Mouse (Mus musculus) intestine, embryonic 14.5 days (tissue): ENCODE data around the gene Setd6. TPM values are rescaled to one million over a fixed set of nuclear protein-coding genes. Genes with fewer than 3 reads are reported as not detected.

ENCODE experiments used
- ATAC-seq: fragments of 200-750 bp; cut with Nextera tagmentation; replicated peaks from 2 replicates; pipeline ENCODE4 v1.8.0; 2017; ENCODE audit warnings: low read depth, moderate number of reproducible peaks, moderate TSS enrichment, moderate library complexity; ENCODE audit not compliant: low FRiP score, low TSS enrichment
- DNase-seq: peaks from one replicate; pipeline ENCODE4 v3.0.0-alpha.2; 2018; ENCODE audit warnings: low spot score
- H3K27ac ChIP-seq: fragments of 300-500 bp; sonication (generic); 2 replicates; pipeline ENCODE4 v1.5.1; 2014; ENCODE audit warnings: low read depth, mild to moderate bottlenecking, control low read depth
- H3K27me3 ChIP-seq: fragments of 300-500 bp; sonication (generic); replicated peaks from 2 replicates; pipeline ENCODE4 v1.6.1; 2014; ENCODE audit warnings: low read length, control low read depth; ENCODE audit not compliant: control insufficient read depth, insufficient read depth
- H3K36me3 ChIP-seq: fragments of 300-500 bp; sonication (generic); 2 replicates; pipeline ENCODE4 v1.6.1; 2014; ENCODE audit warnings: low read length, control low read depth; ENCODE audit not compliant: control insufficient read depth, insufficient read depth
- H3K4me1 ChIP-seq: fragments of 300-500 bp; sonication (generic); replicated peaks from 2 replicates; pipeline ENCODE4 v1.6.1; 2014; ENCODE audit warnings: low read length, control low read depth, mixed read lengths; ENCODE audit not compliant: control insufficient read depth, insufficient read depth
- H3K4me2 ChIP-seq: fragments of 300-500 bp; sonication (generic); 2 replicates; pipeline ENCODE4 v1.6.1; 2014; ENCODE audit warnings: low read length
- H3K4me3 ChIP-seq: fragments of 300-500 bp; sonication (generic); 2 replicates; pipeline ENCODE4 v1.5.1; 2014; ENCODE audit warnings: low read depth, low read length, control low read depth, mixed read lengths
- H3K9ac ChIP-seq: fragments of 300-500 bp; sonication (generic); 2 replicates; pipeline ENCODE4 v1.6.1; 2014; ENCODE audit warnings: mild to moderate bottlenecking, low read length
- H3K9me3 ChIP-seq: fragments of 300-500 bp; sonication (generic); 2 replicates; pipeline ENCODE4 v1.6.1; 2016; ENCODE audit warnings: low read length, control low read depth; ENCODE audit not compliant: control insufficient read depth
- WGBS: fragments of 180-500 bp; shearing (Covaris S2); extraction: QIAGEN DNeasy Blood & Tissue Kit; methylation state at CpG from one replicate; pipeline ENCODE4 v1.1.7; 2014; 5-methylcytosine and 5-hydroxymethylcytosine counted together
- polyA plus RNA-seq: library from polyadenylated mRNA; unstranded; fragments of >200 nt; fragmentation: Nextera tagmentation; extraction: Ambion mirVana; gene quantifications from 2 replicates; pipeline ENCODE4 v1.2.1, GENCODE M21; 2014

The Setd6 gene
- polyA plus RNA-seq, 1 experiment from 2014 or later, result 21.5 TPM

- DNase-seq (no peak), ATAC-seq (no peak)
- Histone ChIP-seq H3K9me3 (no peaks in the 10 kb centered on the region), H3K36me3 (no peaks in the 10 kb centered on the region), H3K4me1 (no peaks in the 10 kb centered on the region), H3K27me3 (0 out of 2 replicates have a peak, but pooled peaks cover 10% of the 10 kb centered on the region), H3K27ac (no peak overlapping the region), H3K9ac (no peak overlapping the region), H3K4me2 (no peak overlapping the region), H3K4me3 (no peak overlapping the region)
- 81% methylated on average over 10 of the region's 10 CpGs for whole genome bisulfite sequencing
Observed at GRCm38 (mm10) chr8:95688073-95688672, 27.5 kb upstream of the Setd6 start.

GRCm38 (mm10) chr8:95690929-95691541 lies 24.6 kb upstream of the Setd6 start:
- Histone ChIP-seq H3K27ac (no peak overlapping the region), H3K4me3 (no peak overlapping the region), H3K4me1 (no peaks in the 10 kb centered on the region), H3K9me3 (no peaks in the 10 kb centered on the region), H3K27me3 (peaks cover 19% of the 10 kb centered on the region), H3K9ac (no peak overlapping the region), H3K4me2 (no peak overlapping the region), H3K36me3 (no peaks in the 10 kb centered on the region)
- DNase-seq (no peak), ATAC-seq (no peak)
- 77% methylated on average over 13 of the region's 13 CpGs for WGBS

GRCm38 (mm10) chr8:95694631-95695030 lies 21.1 kb upstream of the Setd6 start:
- ATAC-seq (no peak), DNase-seq (no peak)
- no peaks in the 10 kb centered on the region for H3K36me3 ChIP-seq
- peaks cover 23% of the 10 kb centered on the region for H3K27me3 ChIP-seq
- H3K4me3 ChIP-seq, result no peak overlapping the region
- 27% methylated on average over 6 of the region's 6 CpGs for WGBS
- no peak overlapping the region for H3K4me2 ChIP-seq
- H3K9me3 ChIP-seq, result no peaks in the 10 kb centered on the region
- no peak overlapping the region for H3K9ac ChIP-seq
- no peaks in the 10 kb centered on the region for H3K4me1 ChIP-seq
- H3K27ac ChIP-seq, result no peak overlapping the region

GRCm38 (mm10) chr8:95696661-95697060 lies 19.0 kb upstream of the Setd6 start:
- H3K4me3 ChIP-seq, result no peak overlapping the region
- DNase-seq, result no peak
- H3K36me3 ChIP-seq, result no peaks in the 10 kb centered on the region
- H3K9me3 ChIP-seq, result no peaks in the 10 kb centered on the region
- H3K27ac ChIP-seq, result no peak overlapping the region
- H3K4me1 ChIP-seq, result no peaks in the 10 kb centered on the region
- WGBS, result 58% methylated on average over 8 of the region's 8 CpGs
- H3K9ac ChIP-seq, result no peak overlapping the region
- 0 out of 2 replicates have a peak overlapping the region, but pooled peaks have one; percentile 24 for H3K4me2 ChIP-seq
- no peak for ATAC-seq
- H3K27me3 ChIP-seq, result peaks cover 21% of the 10 kb centered on the region

- peak; percentile 96 for DNase-seq
- H3K4me1 ChIP-seq, result no peaks in the 10 kb centered on the region
- peak overlapping the region; percentile 24; the same call in 1 of the 2 replicates for H3K4me2 ChIP-seq
- H3K27me3 ChIP-seq, result peaks cover 21% of the 10 kb centered on the region
- H3K4me3 ChIP-seq, result no peak overlapping the region
- H3K9ac ChIP-seq, result no peak overlapping the region
- 2% methylated on average over 11 of the region's 11 CpGs for WGBS
- H3K9me3 ChIP-seq, result no peaks in the 10 kb centered on the region
- H3K36me3 ChIP-seq, result no peaks in the 10 kb centered on the region
- peak; percentile 41; the same call in 1 of the 2 replicates for ATAC-seq
- H3K27ac ChIP-seq, result no peak overlapping the region
Observed at GRCm38 (mm10) chr8:95697128-95697527, 18.6 kb upstream of the Setd6 start.

- Histone ChIP-seq H3K36me3 (no peaks in the 10 kb centered on the region), H3K9me3 (no peaks in the 10 kb centered on the region), H3K4me1 (no peaks in the 10 kb centered on the region), H3K27ac (no peak overlapping the region), H3K4me3 (no peak overlapping the region), H3K27me3 (peaks cover 18% of the 10 kb centered on the region), H3K4me2 (no peak overlapping the region), H3K9ac (no peak overlapping the region)
- DNase-seq, result no peak
- WGBS, result 40% methylated on average over 6 of the region's 6 CpGs
- no peak for ATAC-seq
Observed at GRCm38 (mm10) chr8:95698179-95698578, 17.5 kb upstream of the Setd6 start.

GRCm38 (mm10) chr8:95700282-95700681 lies 15.4 kb upstream of the Setd6 start:
- H3K27me3 ChIP-seq, result peaks cover 5% of the 10 kb centered on the region; the same call in 1 of the 2 replicates

GRCm38 (mm10) chr8:95701809-95702208 lies 13.9 kb upstream of the Setd6 start:
- Histone ChIP-seq H3K4me3 (no peak overlapping the region), H3K9ac (no peak overlapping the region), H3K27me3 (peaks cover 5% of the 10 kb centered on the region; the same call in 1 of the 2 replicates), H3K4me1 (peaks cover 8% of the 10 kb centered on the region), H3K27ac (no peak overlapping the region), H3K9me3 (no peaks in the 10 kb centered on the region), H3K4me2 (no peak overlapping the region), H3K36me3 (no peaks in the 10 kb centered on the region)
- ATAC-seq (no peak), DNase-seq (no peak)
- 74% methylated on average over 4 of the region's 4 CpGs for WGBS

More at GRCm38 (mm10) chr8:95700282-95700681, 15.4 kb upstream of the Setd6 start:
- Histone ChIP-seq H3K4me2 (no peak overlapping the region), H3K4me1 (peaks cover 8% of the 10 kb centered on the region), H3K36me3 (no peaks in the 10 kb centered on the region), H3K27ac (no peak overlapping the region), H3K9me3 (no peaks in the 10 kb centered on the region), H3K9ac (no peak overlapping the region), H3K4me3 (no peak overlapping the region)
- no peak for ATAC-seq
- DNase-seq, result no peak
- WGBS, result 63% methylated on average over 9 of the region's 9 CpGs
